Mouse (Mus musculus) spleen, postnatal 10 days (tissue): ENCODE results near the gene Cblb.

Experiments
- DNase-seq, 2 experiments: peaks; one replicate each; pipeline ENCODE4 v3.0.0; 2021 to 2022; ENCODE audit warnings: low spot score in 2 of 2

Gene Cblb

DNA sequence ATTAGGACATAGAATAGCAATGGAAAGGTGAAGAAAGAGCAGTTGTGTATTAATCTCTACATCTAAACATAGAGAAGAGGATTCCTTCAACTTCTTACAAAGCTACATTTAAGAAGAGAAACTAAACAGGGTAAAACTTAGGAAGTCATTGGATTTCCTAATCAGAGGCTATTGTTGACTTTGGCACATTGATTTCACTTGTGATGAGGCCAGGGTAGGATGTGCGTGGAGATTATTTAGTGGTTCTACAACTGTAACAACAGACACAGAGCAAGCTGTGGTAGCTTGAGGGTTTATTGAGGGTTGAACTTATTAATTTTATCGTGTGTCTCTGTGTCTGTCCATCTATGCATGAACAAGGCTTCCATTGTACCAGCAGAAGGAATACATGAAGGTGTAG, 7.8 kb downstream of the Cblb start:
- DNase-seq: no peak

DNA sequence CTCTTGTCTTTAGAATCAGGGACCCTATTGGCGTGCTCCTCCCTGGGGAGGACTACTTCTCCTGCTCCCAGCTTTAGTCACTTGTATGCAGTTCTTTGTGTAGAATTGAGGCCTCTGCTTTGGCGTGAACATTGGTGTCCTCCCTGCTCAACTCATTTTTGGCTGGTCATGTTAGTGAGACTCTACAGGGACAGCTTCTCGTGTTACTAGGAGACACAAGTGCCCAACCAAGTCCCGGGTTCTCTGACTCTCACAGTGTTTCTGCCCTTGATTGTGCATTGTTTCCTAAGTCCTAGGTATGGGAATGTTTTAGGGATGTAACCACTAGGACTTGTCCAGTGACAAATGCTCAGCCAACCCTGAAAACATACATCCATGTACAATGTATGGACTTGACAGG, 9.9 kb downstream of the Cblb start:
- DNase-seq: no peak

DNA sequence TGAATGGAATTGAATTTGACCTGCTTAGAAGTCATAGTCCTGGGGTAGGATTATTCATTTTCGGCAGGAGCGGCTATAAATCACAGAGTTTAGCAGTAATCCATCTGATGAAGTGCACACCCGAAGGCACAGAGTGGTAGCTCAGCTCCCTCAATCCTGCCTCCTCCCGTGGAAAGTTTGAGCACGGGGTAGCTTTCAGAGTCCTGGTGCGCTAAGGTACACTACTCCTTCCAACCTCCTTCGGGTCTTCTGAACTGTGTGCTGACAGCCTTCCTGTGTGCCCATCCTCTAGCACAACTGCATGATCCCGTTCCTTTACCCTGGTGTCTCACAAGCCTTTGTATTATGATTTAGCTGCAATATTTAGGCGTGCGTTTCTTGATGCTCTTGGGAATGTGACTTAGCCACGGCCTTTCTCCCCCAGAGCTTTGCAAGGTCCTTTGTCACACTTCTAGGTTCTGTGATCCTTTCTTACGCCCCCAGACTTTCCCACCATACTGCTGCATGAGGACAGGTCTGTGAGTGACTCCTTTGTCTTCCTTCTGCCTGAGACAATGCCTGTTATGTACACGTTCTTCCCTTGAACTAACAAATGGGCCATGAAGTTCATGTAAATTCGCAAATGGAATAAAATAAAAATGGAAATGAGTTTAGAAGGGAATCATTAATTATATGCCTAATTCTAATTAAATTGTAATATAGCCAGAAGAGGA, 11.8 kb downstream of the Cblb start:
- no peak for DNase-seq

DNA sequence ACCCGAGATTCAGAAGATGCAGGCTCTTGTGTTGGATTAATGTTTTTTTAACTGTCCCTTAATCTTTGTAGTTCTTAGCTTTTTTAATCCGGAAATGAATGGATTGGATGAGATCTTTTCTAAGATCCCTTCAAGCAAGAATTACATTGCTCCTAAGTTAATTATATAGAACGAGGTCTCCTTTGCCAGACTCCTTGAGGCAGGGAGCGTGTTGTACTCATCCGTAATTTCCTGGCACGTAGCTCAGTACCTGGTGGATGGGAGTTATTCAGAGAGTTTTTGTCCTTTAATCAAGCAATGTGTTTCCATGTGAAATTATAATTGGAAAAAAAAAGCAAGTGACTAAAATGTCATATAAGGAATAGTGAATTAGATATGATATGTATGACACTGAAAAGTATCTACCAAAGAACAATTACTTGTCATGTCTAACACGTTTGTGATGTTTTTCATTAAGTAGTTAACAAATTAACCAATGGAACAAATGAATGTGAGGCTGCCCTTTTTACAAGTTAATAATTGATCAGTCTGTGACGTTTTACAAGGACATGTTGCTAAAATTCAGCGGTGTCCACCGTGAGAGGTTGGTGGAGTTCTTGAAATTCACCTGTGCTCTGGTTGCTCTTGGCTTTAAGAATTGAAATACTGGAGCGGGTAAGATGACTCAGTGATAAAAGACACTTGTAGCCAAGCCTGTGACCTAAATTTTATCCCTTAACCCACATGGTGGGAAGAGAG, 12.5 kb downstream of the Cblb start:
- no peak for DNase-seq

DNA sequence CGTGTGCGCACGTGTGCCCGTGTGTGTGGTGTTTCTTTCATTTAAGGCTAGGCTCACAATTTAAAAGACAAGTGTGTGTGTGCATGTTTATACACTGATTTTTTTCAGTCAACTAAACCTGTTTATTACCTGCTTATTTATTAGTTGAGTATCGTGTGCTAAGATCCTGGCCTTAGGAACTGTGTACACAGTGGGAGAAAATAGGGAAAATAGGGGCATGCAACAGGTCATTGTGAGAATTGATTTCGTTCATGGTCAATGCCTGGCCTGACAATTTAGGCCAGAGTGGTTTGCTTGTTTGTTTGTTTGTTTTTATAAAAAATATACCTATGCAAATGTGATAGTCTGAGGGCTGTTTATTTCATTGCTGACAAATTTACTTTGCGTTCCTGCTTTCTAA, 13.5 kb downstream of the Cblb start:
- no peak for DNase-seq

DNA sequence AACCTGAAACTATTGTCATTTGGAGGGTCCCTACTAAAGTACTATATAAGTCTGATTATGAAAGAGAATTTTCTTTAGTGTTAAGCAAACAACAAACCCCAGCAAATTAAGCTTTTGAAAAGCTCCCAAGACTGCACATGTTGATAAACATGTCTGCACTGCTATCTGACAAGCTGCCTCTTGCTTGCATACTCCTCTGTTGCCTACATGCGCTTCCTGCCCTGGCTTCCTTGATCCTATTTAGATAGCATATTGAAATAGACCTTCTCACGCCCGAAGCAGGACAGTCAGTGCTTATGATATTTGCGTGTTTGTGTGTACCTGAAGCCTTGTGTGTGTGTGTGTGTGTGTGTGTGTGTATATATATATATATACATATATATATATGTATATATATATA, 14.0 kb downstream of the Cblb start:
- DNase-seq: no peak

DNA sequence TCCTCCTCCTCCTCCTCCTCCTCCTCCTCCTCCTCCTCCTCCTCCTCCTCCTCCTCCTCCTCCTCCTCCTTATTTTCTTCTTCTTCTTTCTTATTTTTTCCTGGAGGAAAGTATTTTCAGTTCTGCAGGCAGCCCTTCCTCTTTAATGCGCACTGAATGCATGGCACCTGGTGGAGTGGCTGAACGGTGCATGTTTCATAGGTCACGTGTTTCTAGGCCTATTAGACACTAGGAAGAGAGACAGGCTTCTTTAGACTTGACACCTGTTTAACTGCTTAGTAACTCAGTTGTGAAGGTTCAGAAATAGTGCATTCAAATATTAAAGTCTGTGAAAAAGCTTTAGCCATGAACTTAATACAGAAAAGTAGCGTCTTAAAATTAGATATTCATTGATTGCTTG, 15.4 kb downstream of the Cblb start:
- no peak for DNase-seq

DNA sequence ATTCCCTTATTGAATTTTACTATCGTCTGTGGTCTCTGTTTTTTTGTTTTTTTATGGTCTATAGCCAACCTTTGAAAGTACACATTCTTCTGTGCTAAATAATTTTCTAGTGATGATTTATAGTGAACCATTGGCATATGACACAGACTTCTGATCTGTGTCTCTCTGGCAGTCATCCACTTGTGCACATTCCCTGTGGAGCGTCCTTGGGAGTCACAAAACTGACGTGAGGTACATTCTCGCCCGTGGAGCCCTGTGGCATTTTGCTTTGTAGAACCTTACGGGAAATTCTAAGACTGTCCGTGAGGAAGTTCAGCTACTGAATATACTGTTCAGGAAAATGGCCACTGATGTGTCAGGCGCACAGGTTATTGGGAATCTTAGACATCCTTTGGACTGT, 20.1 kb downstream of the Cblb start:
- no peak for DNase-seq

DNA sequence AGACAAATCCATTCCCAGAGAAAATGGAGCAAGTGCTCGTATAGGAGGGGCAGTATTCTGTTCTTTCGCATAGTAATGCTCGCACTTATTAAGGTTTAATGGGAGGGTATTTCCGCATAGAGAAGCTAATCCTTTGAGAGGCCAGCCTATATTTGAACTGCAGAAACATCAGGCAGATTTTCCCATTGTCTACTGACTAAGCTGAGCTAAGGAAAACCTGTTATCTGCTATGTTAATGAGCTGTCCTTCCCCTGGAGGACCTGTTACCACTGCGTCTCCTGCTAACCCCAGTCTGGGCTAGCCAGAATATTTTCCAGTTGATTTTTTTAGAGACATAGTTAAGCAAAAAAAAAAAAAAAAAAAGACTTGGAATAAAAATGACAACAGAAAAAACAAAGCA, 21.7 kb downstream of the Cblb start:
- no peak for DNase-seq

DNA sequence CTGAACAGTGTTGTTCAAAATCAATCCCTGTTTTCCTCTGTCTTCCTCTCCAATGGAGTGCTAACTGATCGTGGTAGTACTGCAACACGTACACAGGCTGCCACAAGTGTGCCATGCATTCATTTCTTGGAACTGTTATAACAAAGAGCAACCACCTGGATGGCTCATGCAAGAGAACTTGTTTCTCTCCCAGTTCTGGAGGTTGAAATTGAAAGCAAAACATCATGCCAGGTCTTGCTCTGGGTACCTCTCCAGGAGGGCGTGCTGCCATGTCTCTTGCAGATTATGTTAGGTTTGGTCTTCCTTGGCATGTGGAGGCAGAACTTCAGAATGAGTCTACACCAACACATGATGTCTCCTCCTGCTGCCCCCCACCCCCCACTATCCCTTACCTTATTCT, 24.2 kb downstream of the Cblb start:
- no peak for DNase-seq

DNA sequence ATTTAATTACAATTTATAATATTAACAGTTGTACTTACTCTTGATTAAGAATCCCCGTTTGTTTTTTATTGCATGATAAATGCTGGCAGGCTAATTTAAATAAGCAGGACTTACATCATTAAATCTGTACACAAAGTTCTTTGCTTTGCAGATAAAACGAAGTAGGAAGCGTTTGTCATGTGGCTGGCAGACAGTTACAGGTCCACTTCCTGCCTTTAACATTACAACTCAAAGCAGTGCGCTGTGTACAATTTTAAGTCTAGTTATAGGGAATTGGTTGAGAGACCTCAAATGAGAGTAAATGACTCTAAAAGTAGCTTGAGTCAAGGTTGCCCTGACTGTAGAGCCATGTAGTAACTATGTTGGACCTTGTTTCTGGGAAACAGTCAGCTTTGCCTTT, 25.1 kb downstream of the Cblb start:
- DNase-seq: no peak

DNA sequence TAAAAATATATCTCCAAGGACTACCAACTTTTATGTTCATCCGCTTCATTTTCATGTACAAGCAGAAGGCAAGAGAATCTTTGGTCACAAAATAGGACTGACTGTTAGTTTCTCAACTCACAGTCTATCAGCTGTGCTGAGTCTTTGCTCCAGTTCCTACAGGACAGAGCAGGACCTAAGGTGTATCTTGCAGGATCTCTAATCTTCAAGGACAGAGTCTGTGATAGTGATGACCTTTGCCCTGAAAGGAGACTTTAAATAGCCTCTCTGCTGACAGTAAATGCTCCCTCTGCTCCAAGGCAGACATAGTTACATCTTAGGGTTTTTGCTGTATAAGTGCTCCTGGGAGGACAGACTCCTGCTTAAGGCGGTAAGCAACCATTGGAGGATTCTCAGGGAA, 26.3 kb downstream of the Cblb start:
- no peak for DNase-seq

DNA sequence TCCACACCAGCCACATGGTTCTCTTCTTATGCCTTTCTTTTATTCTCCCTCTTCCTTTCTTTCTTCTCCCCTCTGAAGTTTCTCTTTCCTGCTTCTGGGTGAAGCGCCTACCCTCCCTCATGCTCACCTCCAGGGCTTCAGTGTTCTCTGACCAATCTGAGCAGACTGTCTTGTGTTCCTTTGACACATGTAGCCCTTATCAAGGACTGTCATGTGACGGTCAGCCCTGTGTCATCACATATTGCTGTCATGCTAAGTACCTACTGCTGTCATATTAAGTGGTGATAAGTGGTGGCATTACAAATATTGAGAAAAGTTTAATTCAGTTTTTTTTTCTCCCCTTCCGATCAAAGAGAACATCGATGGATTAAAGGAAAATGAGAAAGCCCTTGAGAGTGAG, 28.5 kb downstream of the Cblb start:
- no peak for DNase-seq

DNA sequence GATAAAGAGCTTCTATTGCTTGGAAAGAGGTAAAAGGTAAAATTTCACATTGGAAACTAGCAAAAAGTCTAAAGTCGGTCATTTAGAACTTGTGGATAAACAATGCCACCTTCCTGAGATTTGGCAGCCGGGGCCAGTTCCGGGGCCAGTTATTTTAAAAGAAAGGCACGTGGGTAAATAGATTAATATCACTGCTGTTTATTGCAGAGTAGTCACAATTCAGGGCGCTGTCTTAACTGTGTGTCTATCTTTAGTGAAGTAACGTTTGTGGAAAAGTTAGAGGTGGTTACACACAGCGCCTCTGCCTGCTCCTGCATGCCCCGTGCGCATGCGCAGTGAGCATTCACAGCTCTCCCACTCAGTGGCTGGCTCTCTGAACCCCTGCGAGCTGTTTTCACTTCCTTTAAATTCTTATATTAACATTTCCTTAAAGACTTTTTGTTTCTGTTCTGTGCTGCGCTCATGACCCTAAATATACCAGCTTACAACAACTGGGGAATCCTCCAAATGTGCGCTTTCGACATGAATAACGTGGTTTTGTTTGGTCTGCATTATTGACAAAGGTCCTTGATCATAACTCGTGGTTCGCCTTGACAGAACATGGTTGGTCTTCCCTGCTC, 29.2 kb downstream of the Cblb start:
- peak; percentile 49 to 85 for DNase-seq

DNA sequence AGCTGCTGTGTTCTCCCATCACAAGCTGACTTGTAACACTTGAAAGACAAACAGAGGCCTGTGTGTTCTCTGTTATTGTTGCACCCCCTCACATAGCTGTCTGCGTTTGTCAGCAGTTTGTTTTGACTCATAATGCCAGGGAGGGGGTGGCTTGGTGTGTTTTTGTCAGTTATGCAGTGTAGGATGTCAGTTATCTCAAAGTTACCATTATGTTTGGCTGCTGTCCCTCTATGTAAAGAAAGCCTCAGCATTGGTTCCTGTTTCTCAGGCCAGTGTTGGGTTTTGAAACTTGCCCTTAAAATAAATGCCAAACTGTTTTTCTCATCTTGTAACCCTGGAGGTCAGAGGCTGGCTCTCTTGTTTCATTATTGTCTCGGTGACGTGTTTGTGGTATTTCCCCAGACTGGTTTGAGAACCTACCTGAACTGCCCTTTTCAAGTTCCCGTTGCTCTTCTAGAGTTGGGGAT, 30.0 kb downstream of the Cblb start:
- DNase-seq: peak in 1 of 2 experiments; percentile 32

DNA sequence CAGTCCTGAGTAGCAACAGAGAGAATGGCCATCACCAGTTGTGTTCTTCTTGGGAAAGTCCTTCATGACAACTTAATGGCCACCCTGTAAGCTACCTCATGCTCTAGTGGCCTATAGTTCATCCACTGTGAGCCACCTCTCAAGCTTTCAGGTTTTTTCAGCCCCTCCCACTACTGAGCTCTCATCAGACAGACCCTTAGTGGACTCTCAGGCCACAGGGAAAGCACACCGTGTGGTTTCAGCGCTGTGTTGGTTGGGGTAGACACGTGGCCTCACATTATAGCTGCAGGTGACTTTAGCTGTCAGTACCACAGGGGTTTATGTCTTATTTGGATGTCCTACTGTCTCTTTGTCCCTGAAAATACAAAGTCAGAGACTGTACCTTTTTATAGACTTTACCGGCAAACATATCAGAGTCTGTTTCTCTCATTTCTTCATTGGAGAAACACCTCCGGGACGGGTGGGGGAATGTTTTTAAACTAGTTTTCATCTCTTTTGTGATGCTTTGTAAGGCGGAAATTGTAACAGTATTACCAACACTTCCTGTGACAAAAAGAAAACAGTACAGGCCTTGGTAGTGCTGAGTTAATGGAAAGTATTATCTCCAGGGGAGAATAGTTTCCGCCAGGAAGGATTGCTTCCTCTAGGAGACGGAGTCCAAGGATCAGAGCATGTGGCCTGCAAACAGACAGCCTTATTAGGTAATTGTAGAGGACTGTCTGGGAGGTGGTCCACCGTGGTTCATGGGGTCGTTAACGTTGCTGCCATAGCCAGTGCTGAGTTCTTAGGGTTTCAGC, 33.5 kb downstream of the Cblb start:
- DNase-seq: no peak

DNA sequence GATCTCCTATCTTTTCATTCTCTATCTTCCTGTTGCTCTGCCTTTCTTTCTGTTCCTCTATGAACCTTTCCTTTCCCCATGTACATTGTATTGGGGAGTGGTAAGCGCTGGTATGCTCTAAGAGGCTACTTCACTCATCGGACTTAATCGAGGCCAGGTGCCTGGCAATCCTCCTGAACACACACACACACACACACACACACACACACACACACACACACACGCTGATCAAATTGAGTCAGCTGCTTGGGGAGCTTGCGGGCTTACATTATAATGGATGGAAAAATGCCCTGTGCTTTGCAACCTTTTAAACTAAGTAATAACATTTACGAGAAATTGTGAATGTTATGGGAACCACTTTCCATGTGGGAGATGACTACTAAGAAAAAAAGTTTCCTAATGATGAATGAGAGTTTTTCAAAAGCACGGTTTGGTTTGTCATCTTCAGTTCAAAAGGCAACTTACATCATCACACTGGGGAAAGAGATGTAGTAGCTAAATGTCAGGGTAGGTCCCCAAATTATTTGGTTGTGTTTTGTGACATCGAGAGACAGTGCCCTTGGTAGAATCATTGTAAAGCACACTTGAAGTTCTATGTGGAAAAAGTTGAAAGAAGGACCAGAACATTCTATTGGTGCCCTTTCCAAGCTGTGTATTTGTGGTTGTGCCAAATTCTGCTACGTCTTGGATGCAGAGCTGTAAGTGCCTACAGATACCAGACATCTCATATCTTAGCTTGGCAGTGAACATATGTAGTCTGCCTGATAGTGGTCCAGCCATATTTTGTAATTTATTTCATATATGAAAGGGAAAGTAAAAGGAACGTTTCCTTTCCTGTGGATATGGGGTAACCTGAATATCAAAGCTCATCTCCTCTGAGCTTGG, 36.8 kb downstream of the Cblb start:
- no peak for DNase-seq

DNA sequence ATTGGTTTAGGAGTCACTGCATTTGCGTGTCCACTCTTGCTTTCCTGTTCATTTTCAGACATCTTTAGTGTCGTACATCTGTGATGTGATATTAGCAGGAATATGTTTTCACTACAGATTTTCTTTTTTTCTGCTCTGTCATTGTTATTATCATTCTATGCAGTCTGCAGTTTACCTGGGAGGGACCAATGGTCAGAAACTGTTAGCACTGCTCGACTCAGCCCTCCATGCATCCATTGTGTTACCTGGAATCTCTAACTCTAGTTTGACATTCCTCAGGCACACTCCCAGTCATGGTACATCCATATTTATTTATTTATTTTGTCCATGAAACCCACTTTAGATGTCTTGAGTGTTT, 37.5 kb downstream of the Cblb start:
- no peak for DNase-seq

DNA sequence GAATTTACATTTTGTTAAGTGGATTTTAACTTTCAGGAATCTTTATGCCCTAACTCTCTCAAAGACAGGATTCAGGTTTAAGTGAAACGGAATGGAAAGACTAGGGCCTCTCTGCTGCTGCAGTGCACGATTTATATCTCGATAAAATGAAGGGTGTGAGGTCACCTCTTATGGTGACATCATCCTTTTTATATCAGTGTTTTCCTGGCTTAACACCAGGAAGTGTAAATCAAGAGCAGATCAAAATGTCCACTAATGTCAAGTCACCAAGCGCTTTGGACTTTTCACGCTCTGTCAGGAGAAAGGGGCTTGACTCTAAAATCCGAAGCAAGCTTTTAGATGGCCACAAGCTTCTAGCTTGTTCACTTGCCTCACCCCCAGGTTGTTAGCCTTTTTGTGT, 38.6 kb downstream of the Cblb start:
- DNase-seq: no peak

DNA sequence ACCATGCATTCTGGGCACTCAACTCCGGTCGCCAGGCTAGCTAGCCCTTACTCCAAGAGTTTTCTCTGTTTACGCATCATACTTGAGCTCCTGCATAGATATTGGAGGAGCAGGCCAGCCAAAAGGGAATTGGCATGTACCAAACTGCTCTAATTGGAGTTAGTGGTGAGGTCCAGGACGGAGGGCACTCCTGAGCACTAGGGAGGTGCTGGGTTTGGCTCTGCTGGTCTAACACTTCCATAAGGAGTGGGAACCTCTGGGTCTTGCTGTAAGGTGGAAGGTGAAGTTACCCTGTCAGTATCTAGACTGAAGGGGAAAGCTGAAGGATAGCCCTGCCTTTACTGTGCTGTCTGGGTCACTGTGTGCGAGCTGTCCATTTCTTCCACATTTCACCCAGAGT, 39.1 kb downstream of the Cblb start:
- DNase-seq: no peak

DNA sequence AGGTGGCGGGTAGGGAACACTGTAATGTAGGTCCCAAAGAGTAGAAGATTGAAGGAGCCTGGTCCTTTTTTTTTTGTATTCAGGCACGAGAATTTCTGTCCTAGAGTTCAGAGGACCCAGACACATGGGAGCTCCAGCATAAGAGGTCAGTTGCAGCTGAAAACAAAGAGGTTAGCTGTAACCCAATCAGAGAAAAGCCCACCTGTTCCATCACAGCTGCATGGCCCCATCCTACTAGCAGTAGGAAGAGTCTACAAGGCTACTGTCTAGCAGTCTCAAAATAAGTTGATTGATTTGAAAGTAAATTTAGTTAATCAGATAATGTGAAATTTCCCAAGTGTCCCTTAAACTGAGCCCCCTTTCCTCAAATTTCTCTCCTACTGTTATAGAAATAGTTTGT, 40.3 kb downstream of the Cblb start:
- DNase-seq: no peak
